Comparison of ENCODE assay signal across 8 mouse cellular contexts in the genomic region with DNA sequence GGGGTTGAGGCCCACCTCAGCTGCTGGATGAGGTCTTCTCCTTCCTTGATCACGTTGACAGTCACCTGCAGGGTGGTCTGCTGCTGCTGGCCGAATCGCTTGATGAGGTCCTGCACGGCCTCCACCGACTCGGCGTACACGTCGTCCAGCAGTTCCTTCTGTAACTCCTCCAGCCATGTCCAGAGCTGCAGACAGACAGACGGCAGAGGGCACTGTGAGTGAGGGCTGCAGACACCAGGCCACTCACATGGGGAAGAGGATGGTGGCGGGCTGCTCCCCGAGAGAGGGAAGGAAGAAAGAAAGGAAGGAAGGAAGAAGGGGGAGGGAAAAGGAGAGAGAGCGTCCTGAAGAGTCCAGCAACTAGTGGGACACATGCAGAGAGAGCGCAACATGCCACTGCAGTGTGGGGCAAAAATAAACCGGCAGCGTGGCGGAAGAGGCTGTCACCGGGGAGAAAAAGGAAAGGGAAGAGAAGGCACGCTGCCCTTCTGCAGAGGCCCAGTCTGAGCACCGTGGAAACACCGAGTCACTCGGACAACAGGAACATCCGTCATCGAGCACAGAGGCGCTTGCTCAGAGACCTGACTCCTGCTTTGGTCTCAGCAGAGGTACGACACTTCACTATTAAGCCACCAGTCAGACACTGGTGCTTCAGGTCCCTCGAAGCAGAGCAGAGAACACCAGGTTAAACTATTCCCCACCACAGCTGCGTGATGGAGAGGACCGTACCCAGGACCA.
DNase-seq lines count a peak whose midpoint lies in the region; ATAC-seq lines count a peak whose summit lies in the region.

No protein-coding gene starts in this region.

- H3K4me3 ChIP-seq in embryonic facial prominence, embryonic 12.5 days, result no peak overlapping the region
- no peak overlapping the region for H3K4me3 ChIP-seq in forebrain, embryonic 15.5 days

- H3K27me3 ChIP-seq in embryonic facial prominence, embryonic 12.5 days, result no peaks in the 10 kb centered on the region
- no peaks in the 10 kb centered on the region for H3K27me3 ChIP-seq in forebrain, embryonic 15.5 days

- peaks cover 43% of the 10 kb centered on the region for H3K36me3 ChIP-seq in embryonic facial prominence, embryonic 12.5 days
- H3K36me3 ChIP-seq in forebrain, embryonic 15.5 days, result peaks cover 34% of the 10 kb centered on the region

- DNase-seq in heart, adult 11 months, result peak; percentile 93
- DNase-seq in heart, adult 8-10 months (ENCODE audit: low spot score), result no peak
- DNase-seq in induced T-regulatory cell, adult 2 months (ENCODE audit: low read depth), result peak; percentile 56
- peak; percentile 29 for DNase-seq in lung, postnatal 36 days
- no peak for DNase-seq in yolk sac, embryonic 10.5 days (ENCODE audit: low spot score)
- DNase-seq in gastrocnemius, postnatal 10 days, result no peak

- H3K4me1 ChIP-seq in embryonic facial prominence, embryonic 12.5 days, result 0 out of 2 replicates have a peak, but pooled peaks cover under 1% of the 10 kb centered on the region
- 0 out of 2 replicates have a peak, but pooled peaks cover 6% of the 10 kb centered on the region for H3K4me1 ChIP-seq in forebrain, embryonic 15.5 days

- WGBS in embryonic facial prominence, embryonic 12.5 days, result 72% methylated on average over 29 of the region's 29 CpGs
- 69% methylated on average over 29 of the region's 29 CpGs for WGBS in forebrain, embryonic 15.5 days

- no peaks in the 10 kb centered on the region for H3K9me3 ChIP-seq in embryonic facial prominence, embryonic 12.5 days
- H3K9me3 ChIP-seq in forebrain, embryonic 15.5 days, result no peaks in the 10 kb centered on the region

- 0 out of 2 replicates have a peak overlapping the region, but pooled peaks have one; percentile 1 for H3K27ac ChIP-seq in embryonic facial prominence, embryonic 12.5 days
- no peak overlapping the region for H3K27ac ChIP-seq in forebrain, embryonic 15.5 days (replicated peaks)

- H3K9ac ChIP-seq in embryonic facial prominence, embryonic 12.5 days, result no peak overlapping the region
- H3K9ac ChIP-seq in forebrain, embryonic 15.5 days (replicated peaks), result no peak overlapping the region

- H3K4me2 ChIP-seq in embryonic facial prominence, embryonic 12.5 days (replicated peaks), result no peak overlapping the region
- H3K4me2 ChIP-seq in forebrain, embryonic 15.5 days (replicated peaks), result no peak overlapping the region

- ATAC-seq in embryonic facial prominence, embryonic 12.5 days (ENCODE audit: insufficient number of reproducible peaks, insufficient read depth, low FRiP score, low TSS enrichment), result no peak
- ATAC-seq in forebrain, embryonic 15.5 days (replicated peaks), result no peak

Comparison
In these comparisons a context has a peak if more than half of its experiments do, and no peak if none do; other contexts are left out.
1. DNase-seq: peak in heart, adult 11 months (single experiment), induced T-regulatory cell, adult 2 months (single experiment) and lung, postnatal 36 days (single experiment); none in heart, adult 8-10 months (single experiment), yolk sac, embryonic 10.5 days (single experiment) and gastrocnemius, postnatal 10 days (single experiment).